Mouse (Mus musculus): Measurements from ENCODE around the gene Arap1. TPM values are rescaled to one million over a fixed set of nuclear protein-coding genes. Genes with fewer than 3 reads are reported as not detected.

The Arap1 gene
- total and polyA plus RNA-seq, 3 experiments, result 21.2 to 46.1 (median 38.5) TPM

GRCm38 (mm10) chr7:101423970-101424369 is 76.1 kb downstream of the Arap1 start:
- Histone ChIP-seq H3K36me3 (replicated peaks in 1 of 2; ENCODE audit: control insufficient read depth in 1 of 2, insufficient read depth in 1 of 2, low read length in 1 of 2) (no peaks in the 10 kb centered on the region), H3K27ac (ENCODE audit: insufficient read depth, low read depth) (no peak overlapping the region), H3K4me2 (ENCODE audit: insufficient read depth, low read depth, poor library complexity, severe bottlenecking) (no peak overlapping the region), H3K4me1 (ENCODE audit: control insufficient read depth in 1 of 2, insufficient read depth in 2 of 2) (peaks cover 5 to 11% of the 10 kb centered on the region in 2 experiments), H3K79me2 (replicated peaks; ENCODE audit: control insufficient read depth, extremely low read depth, insufficient read depth, poor library complexity, severe bottlenecking) (no peaks in the 10 kb centered on the region), H3K4me3 (replicated peaks in 1 of 3; ENCODE audit: low read depth in 2 of 3, low read length in 2 of 3, poor library complexity in 1 of 3) (no peak overlapping the region), H3K9ac (ENCODE audit: insufficient read depth, low read depth) (no peak overlapping the region), H3K27me3 (replicated peaks) (peaks cover 39% of the 10 kb centered on the region), H3K9me3 (replicated peaks; ENCODE audit: low read length) (no peaks in the 10 kb centered on the region)
- TF ChIP-seq RAD21 (IDR thresholded peaks at IDR 0.05; ENCODE audit: low read depth, low read length), result no peak
- no peak for TF ChIP-seq MAFK (IDR thresholded peaks at IDR 0.05; ENCODE audit: insufficient replicate concordance, low read length)
- no peak for TF ChIP-seq NRF1 (IDR thresholded peaks at IDR 0.05; ENCODE audit: low read depth, low read length)
- TF ChIP-seq ELF1 (IDR thresholded peaks at IDR 0.05; ENCODE audit: low read depth, low read length), result no peak
- no peak for TF ChIP-seq IRF4 (IDR thresholded peaks at IDR 0.05; ENCODE audit: low read depth, low read length)
- TF ChIP-seq ZNF384 (IDR thresholded peaks at IDR 0.05; ENCODE audit: low read depth, low read length), result no peak
- TF ChIP-seq MAZ (IDR thresholded peaks at IDR 0.05; ENCODE audit: low read depth, low read length), result no peak
- no peak for TF ChIP-seq ZMIZ1 (IDR thresholded peaks at IDR 0.05; ENCODE audit: low read depth, low read length)
- no peak for TF ChIP-seq JUND (conservative IDR thresholded peaks at IDR 0.05; ENCODE audit: low read depth, low read length)
- no peak for DNase-seq (ENCODE audit: extremely low read depth)
- dilution Hi-C loops (cut with MboI; ENCODE audit: extremely low pct_ligation_motif_present, extremely low pct_unique_long_range_greater_than_20kb, low sequenced_read_pairs) (no loop called here), in situ Hi-C loops (cut with MboI; ENCODE audit: low pct_ligation_motif_present, low pct_unique_long_range_greater_than_20kb, low sequenced_read_pairs) (loop anchor here (25.0 kb wide), 1 partner anchor 88 kb away; no protein-coding TSS in a partner anchor)

GRCm38 (mm10) chr7:101426692-101427091 is 78.8 kb downstream of the Arap1 start:
- Histone ChIP-seq H3K4me1 (ENCODE audit: control insufficient read depth in 1 of 2, insufficient read depth in 2 of 2) (peaks cover 8 to 11% of the 10 kb centered on the region in 2 experiments), H3K9ac (ENCODE audit: insufficient read depth, low read depth) (no peak overlapping the region), H3K4me2 (ENCODE audit: insufficient read depth, low read depth, poor library complexity, severe bottlenecking) (no peak overlapping the region), H3K4me3 (replicated peaks in 1 of 3; ENCODE audit: low read depth in 2 of 3, low read length in 2 of 3, poor library complexity in 1 of 3) (no peak overlapping the region), H3K9me3 (replicated peaks; ENCODE audit: low read length) (no peaks in the 10 kb centered on the region), H3K36me3 (replicated peaks in 1 of 2; ENCODE audit: control insufficient read depth in 1 of 2, insufficient read depth in 1 of 2, low read length in 1 of 2) (no peaks in the 10 kb centered on the region), H3K27me3 (replicated peaks) (peaks cover 61% of the 10 kb centered on the region), H3K79me2 (replicated peaks; ENCODE audit: control insufficient read depth, extremely low read depth, insufficient read depth, poor library complexity, severe bottlenecking) (no peaks in the 10 kb centered on the region), H3K27ac (ENCODE audit: insufficient read depth, low read depth) (no peak overlapping the region)
- in situ Hi-C loops (cut with MboI; ENCODE audit: low pct_ligation_motif_present, low pct_unique_long_range_greater_than_20kb, low sequenced_read_pairs), result no loop called here
- no peak for DNase-seq (ENCODE audit: extremely low read depth)
- TF ChIP-seq HCFC1 (IDR thresholded peaks at IDR 0.05; ENCODE audit: low read depth, low read length) (peak; percentile 82), JUN (IDR thresholded peaks at IDR 0.05; ENCODE audit: insufficient read depth, low read depth, low read length) (no peak), TBP (conservative IDR thresholded peaks at IDR 0.05; ENCODE audit: low read depth, low read length) (no peak), POLR2AphosphoS2 (IDR thresholded peaks at IDR 0.05; ENCODE audit: low read depth, low read length) (no peak), TCF12 (IDR thresholded peaks at IDR 0.05; ENCODE audit: low read depth, low read length) (no peak)
- dilution Hi-C loops (cut with MboI; ENCODE audit: extremely low pct_ligation_motif_present, extremely low pct_unique_long_range_greater_than_20kb, low sequenced_read_pairs), result no loop called here

- in situ Hi-C loops (cut with MboI; ENCODE audit: low pct_ligation_motif_present, low pct_unique_long_range_greater_than_20kb, low sequenced_read_pairs) (no loop called here), dilution Hi-C loops (cut with MboI; ENCODE audit: extremely low pct_ligation_motif_present, extremely low pct_unique_long_range_greater_than_20kb, low sequenced_read_pairs) (no loop called here)
- H3K9me3 ChIP-seq (replicated peaks; ENCODE audit: low read length), result no peaks in the 10 kb centered on the region
- peak; percentile 34 for DNase-seq (ENCODE audit: extremely low read depth)
- TF ChIP-seq ZKSCAN1 (IDR thresholded peaks at IDR 0.05; ENCODE audit: borderline replicate concordance, low read depth, low read length), result no peak
- TF ChIP-seq MYC (IDR thresholded peaks at IDR 0.05; ENCODE audit: low read depth, low read length), result no peak
- peak; percentile 51 for TF ChIP-seq RAD21 (IDR thresholded peaks at IDR 0.05; ENCODE audit: low read depth, low read length)
- TF ChIP-seq SIN3A (IDR thresholded peaks at IDR 0.05; ENCODE audit: low read length), result no peak
- TF ChIP-seq KAT2A (IDR thresholded peaks at IDR 0.05; ENCODE audit: insufficient replicate concordance, low read length), result no peak
- no peak for TF ChIP-seq BHLHE40 (IDR thresholded peaks at IDR 0.05; ENCODE audit: low read depth, low read length)
- peak; percentile 70 for TF ChIP-seq SMC3 (IDR thresholded peaks at IDR 0.05; ENCODE audit: low read depth, low read length)
- no peak for TF ChIP-seq GABPA (IDR thresholded peaks at IDR 0.05; ENCODE audit: insufficient replicate concordance, low read depth, low read length)
- peak; percentile 19; the same call in 1 of the 2 replicates for TF ChIP-seq NELFE (IDR thresholded peaks at IDR 0.05; ENCODE audit: low read depth, low read length)
- TF ChIP-seq CTCF (conservative IDR thresholded peaks at IDR 0.05 in 1 of 2, IDR thresholded peaks at IDR 0.05 in 1 of 2; ENCODE audit: low read depth in 2 of 2, low read length in 2 of 2), result peak; percentile 78 to 93
- H3K9ac ChIP-seq (ENCODE audit: insufficient read depth, low read depth), result no peak overlapping the region
- no peaks in the 10 kb centered on the region for H3K79me2 ChIP-seq (replicated peaks; ENCODE audit: control insufficient read depth, extremely low read depth, insufficient read depth, poor library complexity, severe bottlenecking)
- H3K4me3 ChIP-seq (replicated peaks in 1 of 3; ENCODE audit: low read depth in 2 of 3, low read length in 2 of 3, poor library complexity in 1 of 3), result no peak overlapping the region
- no peak overlapping the region for H3K27ac ChIP-seq (ENCODE audit: insufficient read depth, low read depth)
- peaks cover 5 to 6% of the 10 kb centered on the region in 2 experiments for H3K4me1 ChIP-seq (ENCODE audit: control insufficient read depth in 1 of 2, insufficient read depth in 2 of 2)
- H3K4me2 ChIP-seq (ENCODE audit: insufficient read depth, low read depth, poor library complexity, severe bottlenecking), result no peak overlapping the region
- peaks cover 71% of the 10 kb centered on the region for H3K27me3 ChIP-seq (replicated peaks)
- no peaks in the 10 kb centered on the region for H3K36me3 ChIP-seq (replicated peaks in 1 of 2; ENCODE audit: control insufficient read depth in 1 of 2, insufficient read depth in 1 of 2, low read length in 1 of 2)
Observed at GRCm38 (mm10) chr7:101427736-101428135, 79.9 kb downstream of the Arap1 start.

Measured in CH12.LX (cell line).